Mouse (Mus musculus): ENCODE results near the gene Srd5a3.

Gene Srd5a3

GRCm38 (mm10) chr5:76153430-76153829 lies 13.4 kb downstream of the Srd5a3 start:
- DNase-seq (ENCODE audit: low read depth, low spot score): no peak

GRCm38 (mm10) chr5:76154434-76155165 lies 14.5 kb downstream of the Srd5a3 start:
- no peak for DNase-seq (ENCODE audit: low read depth, low spot score)

DNA sequence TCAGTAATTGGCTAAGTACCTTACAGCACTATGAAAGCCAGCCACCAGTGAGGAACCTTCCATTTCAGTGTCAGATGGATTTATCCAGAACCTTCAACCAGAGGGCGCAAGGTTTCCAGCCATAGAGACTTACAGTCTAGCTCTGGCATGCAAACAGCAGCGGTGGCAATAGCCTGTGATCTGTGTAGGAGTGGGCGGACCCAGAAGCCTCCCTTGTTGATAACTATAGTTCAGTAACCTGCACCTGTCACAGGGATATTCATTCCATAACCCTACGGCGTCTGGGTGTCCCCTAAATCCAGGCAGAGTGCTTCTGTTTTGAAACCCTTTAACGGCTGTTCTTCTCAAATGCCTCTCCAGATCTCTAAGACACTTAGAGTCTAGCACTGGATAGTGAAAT lies 19.5 kb downstream of the Srd5a3 start:
- DNase-seq (ENCODE audit: low read depth, low spot score): no peak

DNA sequence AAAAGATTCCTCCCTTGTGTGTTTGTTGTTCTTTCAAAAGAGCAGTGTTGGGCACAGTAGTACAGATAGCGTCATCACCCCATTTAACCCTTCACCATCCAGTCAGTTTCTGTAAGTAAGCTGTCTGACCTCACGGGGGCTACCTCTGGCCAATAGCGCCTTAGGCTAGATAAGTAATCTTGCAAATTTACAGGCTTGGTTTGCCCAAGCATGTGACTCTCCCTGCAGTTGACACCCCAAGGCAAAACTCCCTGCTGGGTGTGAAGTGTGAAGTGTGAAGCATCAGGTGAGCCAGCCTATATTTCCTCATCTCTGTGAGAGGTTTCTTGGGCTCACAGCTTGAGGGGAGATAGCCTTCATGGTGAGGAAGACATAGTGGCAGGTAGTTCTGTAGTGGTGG lies 20.0 kb downstream of the Srd5a3 start:
- DNase-seq (ENCODE audit: low read depth, low spot score): no peak

DNA sequence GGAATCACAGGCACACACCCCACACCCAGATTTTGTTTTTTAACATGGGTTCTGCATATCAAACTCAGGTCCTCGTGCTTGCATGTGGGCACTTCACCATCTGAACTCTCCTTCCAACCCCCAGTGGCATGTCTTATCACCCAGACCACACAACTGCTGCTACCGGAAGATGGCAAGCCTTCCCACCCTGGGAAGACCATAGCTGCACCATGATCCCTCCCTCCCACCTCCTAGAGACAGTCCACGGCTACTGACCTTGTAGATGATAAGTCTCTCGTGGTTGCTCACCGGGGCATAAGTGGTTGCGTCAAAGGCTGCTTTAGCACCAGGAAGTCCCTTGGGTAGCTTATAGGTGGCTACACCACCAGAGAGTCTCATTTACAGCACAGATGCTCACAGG lies 21.4 kb downstream of the Srd5a3 start:
- DNase-seq (ENCODE audit: low read depth, low spot score): no peak

DNA sequence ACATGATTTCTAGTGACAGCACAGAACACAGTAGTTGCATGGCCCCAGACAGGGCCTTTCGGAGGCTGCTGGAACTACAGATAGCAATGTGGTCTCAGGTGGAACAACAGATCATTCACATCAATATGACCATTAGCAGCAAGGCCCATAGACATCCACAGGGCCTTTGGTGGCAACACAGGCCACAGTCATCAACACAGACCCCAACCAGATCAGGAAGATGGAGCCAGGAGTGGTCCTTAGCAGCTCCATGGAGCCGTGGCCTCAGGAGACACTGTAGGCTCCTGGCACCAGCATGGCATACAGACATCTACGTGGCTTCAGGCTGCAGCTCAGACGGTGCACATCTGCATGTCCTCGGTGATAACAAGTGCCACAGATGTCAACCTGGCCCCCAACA lies 22.9 kb downstream of the Srd5a3 start:
- DNase-seq (ENCODE audit: low read depth, low spot score): no peak

DNA sequence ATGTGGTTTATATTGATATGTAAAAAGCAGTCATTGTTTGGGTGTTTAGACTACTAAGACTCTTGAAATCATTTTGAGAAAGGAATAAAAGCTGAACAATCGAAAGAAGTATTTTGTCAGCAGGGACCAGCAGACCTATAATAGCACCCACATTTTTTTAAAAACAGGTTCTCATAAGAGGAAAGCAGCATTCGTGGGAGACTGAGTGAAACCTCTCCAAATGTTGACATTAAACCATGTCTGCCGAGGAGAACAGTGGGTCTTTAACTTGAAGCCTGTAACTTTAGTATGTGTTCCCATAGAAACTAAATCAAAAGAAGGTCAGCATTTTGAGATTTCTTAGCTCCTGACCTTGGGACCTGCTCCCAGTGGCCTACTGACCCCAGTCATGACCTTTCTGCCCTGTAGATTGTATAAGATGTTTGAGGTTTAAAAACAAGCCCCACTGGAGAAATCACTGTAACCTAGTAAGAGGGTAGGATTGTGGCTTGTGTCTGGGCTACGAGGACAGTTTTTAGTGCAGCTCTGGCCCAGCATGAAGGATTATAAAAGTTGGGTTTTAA lies 23.8 kb downstream of the Srd5a3 start:
- DNase-seq (ENCODE audit: low read depth, low spot score): no peak

DNA sequence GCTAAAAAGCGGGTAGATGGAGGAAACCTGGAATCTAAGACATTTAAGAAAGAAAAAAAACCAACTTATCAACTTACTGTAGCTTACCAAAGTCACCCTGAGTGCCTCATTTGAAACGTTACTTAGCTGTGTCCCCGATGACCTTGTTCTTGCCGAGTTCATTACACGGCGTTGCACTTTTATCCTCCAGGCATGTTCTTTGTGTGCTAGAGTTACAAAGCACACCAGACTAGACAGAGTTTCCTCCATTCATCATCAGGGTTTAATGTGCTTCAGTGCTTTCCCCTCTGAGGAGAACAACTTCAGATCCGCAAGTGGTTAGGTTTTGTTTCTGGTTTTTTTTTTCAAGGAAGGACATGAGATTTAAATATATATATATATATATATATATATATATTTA lies 24.8 kb downstream of the Srd5a3 start:
- DNase-seq (ENCODE audit: low read depth, low spot score): no peak

GRCm38 (mm10) chr5:76170522-76170921 lies 30.5 kb downstream of the Srd5a3 start:
- no peak for DNase-seq (ENCODE audit: low read depth, low spot score)

DNA sequence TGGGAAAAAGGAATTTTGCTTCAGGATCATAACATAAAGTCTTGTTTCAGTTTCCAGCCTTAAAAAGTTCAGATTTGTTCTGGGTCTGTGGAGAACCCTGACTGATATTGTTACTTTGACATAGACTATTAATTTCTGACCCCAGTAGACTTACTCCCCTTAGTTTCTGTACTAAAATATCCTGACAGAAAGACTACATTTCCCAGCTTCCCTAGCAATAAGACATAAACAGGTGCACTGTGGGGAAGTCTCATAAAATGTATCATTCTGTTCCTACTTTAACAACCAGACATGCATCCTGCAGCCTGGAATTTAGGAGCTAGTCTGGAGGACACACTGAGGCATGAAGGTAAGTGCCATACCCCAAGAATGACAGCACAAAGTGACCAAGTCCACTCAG lies 31.0 kb downstream of the Srd5a3 start:
- no peak for DNase-seq (ENCODE audit: low read depth, low spot score)

DNA sequence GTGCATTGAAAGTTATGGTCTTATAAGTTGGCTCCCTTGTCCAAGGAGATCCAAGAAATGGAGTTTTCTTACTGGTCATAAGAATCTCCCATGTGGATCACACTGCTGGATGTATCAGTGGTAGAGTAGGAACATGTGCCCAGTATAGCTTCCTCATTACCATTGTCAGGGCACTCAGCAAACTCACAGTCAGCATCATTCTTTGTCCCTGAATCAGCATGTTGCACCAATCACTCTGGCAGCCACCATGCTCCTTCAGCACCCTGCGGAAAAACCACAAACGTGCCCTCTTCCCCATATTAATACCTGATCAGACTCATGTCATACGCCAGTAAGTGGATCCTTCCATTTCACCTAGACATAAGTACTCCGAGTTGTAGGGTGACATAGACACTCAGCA lies 35.0 kb downstream of the Srd5a3 start:
- DNase-seq (ENCODE audit: low read depth, low spot score): peak; percentile 75

- peak; percentile 25 for DNase-seq (ENCODE audit: low read depth, low spot score)
These were observed 36.3 kb downstream of the Srd5a3 start for GRCm38 (mm10) chr5:76176411-76176810.

DNA sequence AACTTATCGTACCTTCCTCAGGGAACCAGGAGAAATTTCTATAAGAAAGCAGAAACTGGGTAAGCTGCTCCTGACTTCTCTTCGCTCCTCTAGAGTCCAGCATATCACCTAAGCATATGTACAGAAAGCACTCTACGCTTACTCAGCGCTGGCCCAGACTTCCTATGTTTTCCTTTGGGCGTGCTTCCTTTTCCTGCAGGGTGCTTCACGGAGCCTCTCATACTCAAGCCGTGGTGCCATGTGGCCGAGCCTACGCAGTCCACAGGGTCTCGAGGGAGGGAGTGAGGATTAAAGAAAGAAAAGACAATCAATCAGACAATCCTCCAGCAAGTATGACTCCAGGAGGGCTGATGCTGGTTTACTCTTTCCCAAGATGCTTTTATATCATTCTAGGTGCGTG lies 36.8 kb downstream of the Srd5a3 start:
- DNase-seq (ENCODE audit: low read depth, low spot score): no peak

- DNase-seq (ENCODE audit: low read depth, low spot score): no peak
These were observed 37.6 kb downstream of the Srd5a3 start for GRCm38 (mm10) chr5:76177664-76178063.

- no peak for DNase-seq (ENCODE audit: low read depth, low spot score)
These were observed 39.1 kb downstream of the Srd5a3 start for GRCm38 (mm10) chr5:76179171-76179570.

DNA sequence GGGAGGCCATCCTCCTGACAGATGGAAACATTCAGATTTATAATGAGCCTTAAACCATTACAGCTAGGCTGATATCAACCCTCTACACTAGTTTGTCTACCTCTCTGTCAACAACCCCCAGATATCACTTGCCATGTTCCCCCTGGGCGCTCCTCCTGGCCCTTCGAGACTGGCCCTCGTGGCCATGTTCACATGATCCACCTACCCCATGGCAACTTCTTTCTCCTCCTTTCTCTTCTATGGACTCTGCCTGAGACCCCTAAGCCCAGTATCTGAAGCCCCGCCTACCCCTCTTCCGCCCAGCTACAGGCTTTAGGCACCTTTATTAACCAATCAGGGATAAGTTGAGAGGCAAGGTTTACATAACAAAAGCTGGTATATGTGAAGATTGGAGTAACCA lies 39.7 kb downstream of the Srd5a3 start:
- no peak for DNase-seq (ENCODE audit: low read depth, low spot score)

DNA sequence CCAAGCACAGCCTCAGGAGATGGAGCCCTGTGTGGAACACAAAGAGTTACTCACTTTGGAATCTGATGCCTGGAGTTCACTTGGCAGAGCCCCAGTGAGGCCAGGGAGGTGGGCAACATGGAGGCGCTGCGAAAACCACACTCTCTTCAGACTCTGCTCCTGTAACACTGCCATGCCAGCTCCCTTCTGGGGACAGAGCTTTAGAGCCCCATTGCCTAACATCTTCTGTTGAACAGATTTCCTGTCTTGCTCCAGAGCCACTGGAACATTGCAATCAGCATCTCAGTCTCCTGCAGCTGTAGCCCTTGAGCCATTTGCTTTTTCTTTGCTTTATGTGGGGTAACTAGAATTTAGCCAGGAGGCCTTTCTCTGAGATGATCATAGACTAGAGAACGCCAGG lies 42.3 kb downstream of the Srd5a3 start:
- DNase-seq (ENCODE audit: low read depth, low spot score): peak; percentile 46

GRCm38 (mm10) chr5:76183043-76183749 lies 43.1 kb downstream of the Srd5a3 start:
- DNase-seq (ENCODE audit: low read depth, low spot score): no peak

- peak; percentile 93 for DNase-seq (ENCODE audit: low read depth, low spot score)
These were observed 43.7 kb downstream of the Srd5a3 start, which contains the start of gene Tmem165 for GRCm38 (mm10) chr5:76183750-76184261. Gene Tmem165, plus strand, starts transcription at chr5:76183880.

DNA sequence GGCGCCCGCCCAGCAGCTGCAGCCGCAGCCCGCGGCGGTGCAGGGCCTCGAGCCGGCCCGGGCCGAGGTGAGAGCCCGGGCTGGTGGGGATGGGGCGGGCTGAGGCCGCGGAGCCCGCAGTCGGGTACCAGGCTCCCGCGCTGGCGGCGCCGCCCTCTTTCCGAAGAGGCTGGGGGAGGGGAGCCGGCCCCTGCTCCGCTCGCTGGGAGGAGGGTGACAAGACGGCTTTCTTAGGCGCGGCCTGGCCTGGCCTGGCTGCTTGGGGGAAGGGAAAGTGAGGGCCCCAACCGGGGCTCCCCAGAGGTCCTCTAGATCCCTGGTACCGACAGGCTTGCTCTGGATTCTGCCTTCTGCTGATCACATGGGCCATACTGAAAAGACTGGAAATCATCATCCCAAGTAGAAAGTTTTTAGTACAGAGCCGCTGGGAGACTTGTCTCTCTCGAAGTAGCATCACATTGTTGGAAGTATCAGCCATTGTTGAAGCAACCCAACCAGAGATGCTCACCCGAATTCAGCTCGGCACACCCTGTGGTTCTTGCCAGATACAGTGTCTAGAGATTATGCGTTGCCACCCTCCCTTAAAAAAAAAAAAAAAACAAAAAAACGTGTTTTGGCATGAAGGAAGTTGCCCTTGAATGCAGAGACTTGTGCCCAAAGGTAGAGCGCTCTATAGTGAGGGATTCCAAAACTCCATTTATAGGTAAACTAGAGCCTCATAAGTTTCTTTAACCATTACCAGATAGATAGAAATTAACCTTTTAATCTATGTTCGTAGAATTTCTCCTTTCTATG lies 44.4 kb downstream of the Srd5a3 start:
- peak; percentile 77 for DNase-seq (ENCODE audit: low read depth, low spot score)

DNA sequence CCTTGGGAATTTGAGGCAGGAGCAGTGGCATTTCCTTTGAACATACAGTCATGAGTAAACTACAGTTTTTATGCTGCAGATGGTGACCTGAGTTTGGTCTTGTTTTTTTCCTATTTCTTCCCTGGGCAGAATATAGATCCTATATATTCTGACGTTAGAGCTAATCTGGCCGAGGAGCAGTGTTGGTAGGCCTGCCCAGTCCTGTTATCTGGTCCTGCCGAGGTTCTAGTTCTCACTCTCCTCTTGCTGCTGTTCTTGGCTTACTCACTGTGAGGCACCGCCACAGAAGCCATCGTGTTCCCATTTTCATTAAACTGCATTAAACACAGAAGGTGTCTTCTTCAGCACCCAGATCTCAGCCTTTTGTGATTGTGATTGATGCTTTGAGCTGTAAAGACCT lies 47.8 kb downstream of the Srd5a3 start:
- no peak for DNase-seq (ENCODE audit: low read depth, low spot score)

- no peak for DNase-seq (ENCODE audit: low read depth, low spot score)
These were observed 50.5 kb downstream of the Srd5a3 start for GRCm38 (mm10) chr5:76190609-76191008.

Data from 3T3-L1 (cell line).